Mouse (Mus musculus) WW6 (cell line): Measurements from ENCODE around the gene Fpr3.
A peak's percentile ranks its signal among the peaks of the same experiment; 100 is the strongest.
"Not testable (repeated sequence)": the region's sequence is repeated elsewhere in the genome, so short reads cannot be mapped to it uniquely, and the experiment has no call there.

Experiments
- DNase-seq: peaks from one replicate; pipeline ENCODE4 v3.0.0-alpha.2; 2013; ENCODE audit warnings: low read depth, low spot score

Gene Fpr3

GRCm38 (mm10) chr17:17882672-17883071 is 5.0 kb upstream of the Fpr3 start:
- DNase-seq, result no peak

- DNase-seq, result no peak
These were observed 3.8 kb upstream of the Fpr3 start, which contains the start of gene Fpr1 for GRCm38 (mm10) chr17:17883840-17884239. Gene Fpr1 (minus strand): TSS chr17:17883940.

- no peak for DNase-seq
These were observed 2.2 kb downstream of the Fpr3 start for GRCm38 (mm10) chr17:17889732-17890425.

- no peak for DNase-seq
These were observed 8.4 kb downstream of the Fpr3 start for GRCm38 (mm10) chr17:17896039-17896438.

- DNase-seq, result no peak
These were observed 11.6 kb downstream of the Fpr3 start for GRCm38 (mm10) chr17:17899268-17899667.

- no peak for DNase-seq
These were observed 13.1 kb downstream of the Fpr3 start for GRCm38 (mm10) chr17:17900768-17901167.

- DNase-seq, result peak; percentile 55
These were observed 22.2 kb downstream of the Fpr3 start for GRCm38 (mm10) chr17:17909636-17910421.

- DNase-seq, result not testable (repeated sequence)
These were observed 25.0 kb downstream of the Fpr3 start for GRCm38 (mm10) chr17:17912618-17913017.

- DNase-seq, result no peak
These were observed 29.7 kb downstream of the Fpr3 start for GRCm38 (mm10) chr17:17917376-17917775.

- DNase-seq, result no peak
These were observed 30.1 kb downstream of the Fpr3 start for GRCm38 (mm10) chr17:17917782-17918181.

- no peak for DNase-seq
These were observed 85.8 kb downstream of the Fpr3 start for GRCm38 (mm10) chr17:17973443-17973842.

- DNase-seq, result not testable (repeated sequence)
These were observed 93.6 kb downstream of the Fpr3 start for GRCm38 (mm10) chr17:17981232-17981631.

GRCm38 (mm10) chr17:18004752-18005151 is 117.1 kb downstream of the Fpr3 start:
- no peak for DNase-seq
